Mouse (Mus musculus): ENCODE data around the gene Krt42. TPM values are rescaled to one million over a fixed set of nuclear protein-coding genes. Genes with fewer than 3 reads are reported as not detected.

Gene Krt42
- not detected for polyA plus RNA-seq (2017; shearing (Covaris generic))

GRCm38 (mm10) chr11:100269821-100270332, at the start of gene Krt42:
Krt42 (minus strand) TSS chr11:100269871.

GRCm38 (mm10) chr11:100260514-100261234, 9.0 kb downstream of the Krt42 start, which contains the start of gene Krt17:
Krt17 (minus strand) TSS chr11:100261029.

GRCm38 (mm10) chr11:100248852-100249465, 20.7 kb downstream of the Krt42 start, which contains the start of gene Krt16:
Krt16 (minus strand) TSS chr11:100248902.

Other genes starting within 250 kb of the Krt42 start
- not detected for gene Krt33b, start 240.0 kb downstream of the Krt42 start, polyA plus RNA-seq (2017; shearing (Covaris generic))
- not detected for gene Krt34, start 228.3 kb downstream of the Krt42 start, polyA plus RNA-seq (2017; shearing (Covaris generic))
- gene Krt31, start 219.3 kb downstream of the Krt42 start, polyA plus RNA-seq (2017; shearing (Covaris generic)), result not detected
- not detected for gene Krt32, start 181.6 kb downstream of the Krt42 start, polyA plus RNA-seq (2017; shearing (Covaris generic))
- gene Krt35, start 173.6 kb downstream of the Krt42 start, polyA plus RNA-seq (2017; shearing (Covaris generic)), result not detected
- gene Krt36, start 164.2 kb downstream of the Krt42 start, polyA plus RNA-seq (2017; shearing (Covaris generic)), result not detected
- not detected for gene Krt13, start 148.3 kb downstream of the Krt42 start, polyA plus RNA-seq (2017; shearing (Covaris generic))
- not detected for gene Krt15, start 133.9 kb downstream of the Krt42 start, polyA plus RNA-seq (2017; shearing (Covaris generic))
- gene Krt19, start 121.2 kb downstream of the Krt42 start, polyA plus RNA-seq (2017; shearing (Covaris generic)), result not detected
- gene Krt9, start 76.6 kb downstream of the Krt42 start, polyA plus RNA-seq (2017; shearing (Covaris generic)), result not detected
- gene Krt14, start 62.3 kb downstream of the Krt42 start, polyA plus RNA-seq (2017; shearing (Covaris generic)), result not detected
- gene Krt16, start 21.0 kb downstream of the Krt42 start, polyA plus RNA-seq (2017; shearing (Covaris generic)), result not detected
- gene Krt17, start 8.8 kb downstream of the Krt42 start, polyA plus RNA-seq (2017; shearing (Covaris generic)), result 3.8 TPM
- gene Eif1, start 50.0 kb upstream of the Krt42 start, polyA plus RNA-seq (2017; shearing (Covaris generic)), result 3,233 TPM
- gene Gast, start 64.5 kb upstream of the Krt42 start, polyA plus RNA-seq (2017; shearing (Covaris generic)), result not detected
- 2.6 TPM for gene Hap1, start 86.3 kb upstream of the Krt42 start, polyA plus RNA-seq (2017; shearing (Covaris generic))
- gene Jup, start 127.9 kb upstream of the Krt42 start, polyA plus RNA-seq (2017; shearing (Covaris generic)), result 2.5 TPM
- gene P3h4, start 145.0 kb upstream of the Krt42 start, polyA plus RNA-seq (2017; shearing (Covaris generic)), result not detected
- not detected for gene Fkbp10, start 145.8 kb upstream of the Krt42 start, polyA plus RNA-seq (2017; shearing (Covaris generic))
- gene Nt5c3b, start 171.9 kb upstream of the Krt42 start, polyA plus RNA-seq (2017; shearing (Covaris generic)), result 166 TPM
- 0.45 TPM for gene Klhl10, start 172.0 kb upstream of the Krt42 start, polyA plus RNA-seq (2017; shearing (Covaris generic))
- gene Klhl11, start 202.9 kb upstream of the Krt42 start, polyA plus RNA-seq (2017; shearing (Covaris generic)), result 2.9 TPM

Measured in CD4-positive, CD25-positive, alpha-beta regulatory T cell, adult 9 weeks (primary cell).